ENCODE assay signal across 15 mouse cellular contexts in genomic region chr3:63849765-63850346, GRCm38 (mm10). TPM values are rescaled to one million over a fixed set of nuclear protein-coding genes. Genes with fewer than 3 reads are reported as not detected.
A peak's percentile ranks its signal among the peaks of the same experiment; 100 is the strongest.
DNase-seq lines count a peak whose midpoint lies in the region; ATAC-seq lines count a peak whose summit lies in the region.
"Had no signal": no experiment of that assay in that cellular context is flagged by ENCODE, and none has a peak within 500 bp of the region (broad histone marks: within the 10 kb centered on the region; RNA-seq: fewer than 3 reads in every experiment).

No protein-coding gene starts in this region.

- no peak overlapping the region for H3K4me2 ChIP-seq in forebrain, embryonic 11.5 days (ENCODE audit: low read depth, low read length, severe bottlenecking)
- H3K4me2 ChIP-seq in forebrain, embryonic 16.5 days (ENCODE audit: low read length), result no peak overlapping the region; the same call in 1 of the 2 replicates
- no peak overlapping the region for H3K4me2 ChIP-seq in embryonic facial prominence, embryonic 14.5 days (ENCODE audit: low read depth, low read length)
- H3K4me2 ChIP-seq in intestine, embryonic 16.5 days (ENCODE audit: low read depth, low read length), result no peak overlapping the region
- H3K4me2 ChIP-seq in neural tube, embryonic 15.5 days, result peak overlapping the region; percentile 4; the same call in 1 of the 2 replicates

- no peaks in the 10 kb centered on the region for H3K27me3 ChIP-seq in forebrain, embryonic 11.5 days (ENCODE audit: control insufficient read depth, insufficient read depth, low read length)
- no peaks in the 10 kb centered on the region for H3K27me3 ChIP-seq in forebrain, embryonic 16.5 days (replicated peaks; ENCODE audit: control insufficient read depth, insufficient read depth, low read length)
- H3K27me3 ChIP-seq in embryonic facial prominence, embryonic 14.5 days (replicated peaks; ENCODE audit: control insufficient read depth, insufficient read depth, low read length), result no peaks in the 10 kb centered on the region
- H3K27me3 ChIP-seq in intestine, embryonic 16.5 days (replicated peaks; ENCODE audit: control insufficient read depth, insufficient read depth, low read length), result no peaks in the 10 kb centered on the region
- H3K27me3 ChIP-seq in neural tube, embryonic 15.5 days (replicated peaks), result no peaks in the 10 kb centered on the region
- H3K27me3 ChIP-seq in limb, embryonic 10.5 days (ENCODE audit: low read depth, poor library complexity, severe bottlenecking), result no peaks in the 10 kb centered on the region

- H3K4me1 ChIP-seq in forebrain, embryonic 11.5 days (replicated peaks; ENCODE audit: control insufficient read depth, insufficient read depth, low read length), result peaks cover 5% of the 10 kb centered on the region; the same call in 1 of the 2 replicates
- peaks cover 8% of the 10 kb centered on the region; the same call in 1 of the 2 replicates for H3K4me1 ChIP-seq in forebrain, embryonic 16.5 days (replicated peaks; ENCODE audit: control insufficient read depth, insufficient read depth, low read length)
- H3K4me1 ChIP-seq in embryonic facial prominence, embryonic 14.5 days (ENCODE audit: control insufficient read depth, insufficient read depth, low read length), result no peaks in the 10 kb centered on the region
- H3K4me1 ChIP-seq in intestine, embryonic 16.5 days (ENCODE audit: control insufficient read depth, insufficient read depth, low read length), result no peaks in the 10 kb centered on the region
- peaks cover 11% of the 10 kb centered on the region for H3K4me1 ChIP-seq in neural tube, embryonic 15.5 days
- H3K4me1 ChIP-seq in limb, embryonic 10.5 days, result no peaks in the 10 kb centered on the region

- H3K9me3 ChIP-seq in forebrain, embryonic 11.5 days (ENCODE audit: control insufficient read depth, low read length), result no peaks in the 10 kb centered on the region
- no peaks in the 10 kb centered on the region for H3K9me3 ChIP-seq in forebrain, embryonic 16.5 days (ENCODE audit: control insufficient read depth, low read length)
- no peaks in the 10 kb centered on the region for H3K9me3 ChIP-seq in embryonic facial prominence, embryonic 14.5 days (ENCODE audit: control insufficient read depth, low read length)
- no peaks in the 10 kb centered on the region for H3K9me3 ChIP-seq in intestine, embryonic 16.5 days (ENCODE audit: control insufficient read depth, low read length)
- no peaks in the 10 kb centered on the region for H3K9me3 ChIP-seq in neural tube, embryonic 15.5 days (replicated peaks)
- no peaks in the 10 kb centered on the region for H3K9me3 ChIP-seq in limb, embryonic 10.5 days (replicated peaks)

- H3K9ac ChIP-seq in forebrain, embryonic 11.5 days (ENCODE audit: low read length), result no peak overlapping the region
- H3K9ac ChIP-seq in forebrain, embryonic 16.5 days (replicated peaks; ENCODE audit: low read depth, low read length), result no peak overlapping the region
- no peak overlapping the region for H3K9ac ChIP-seq in embryonic facial prominence, embryonic 14.5 days (ENCODE audit: low read depth, low read length)
- H3K9ac ChIP-seq in intestine, embryonic 16.5 days (ENCODE audit: low read depth, low read length), result no peak overlapping the region
- H3K9ac ChIP-seq in neural tube, embryonic 15.5 days (replicated peaks), result no peak overlapping the region

- no peak overlapping the region for H3K4me3 ChIP-seq in forebrain, embryonic 11.5 days (ENCODE audit: low read depth, low read length)
- no peak overlapping the region for H3K4me3 ChIP-seq in forebrain, embryonic 16.5 days (replicated peaks; ENCODE audit: low read length)
- H3K4me3 ChIP-seq in embryonic facial prominence, embryonic 14.5 days (ENCODE audit: low read depth, low read length), result no peak overlapping the region
- no peak overlapping the region for H3K4me3 ChIP-seq in intestine, embryonic 16.5 days (ENCODE audit: low read length)
- H3K4me3 ChIP-seq in neural tube, embryonic 15.5 days (replicated peaks), result no peak overlapping the region
- no peak overlapping the region for H3K4me3 ChIP-seq in limb, embryonic 10.5 days
- H3K4me3 ChIP-seq: myocyte had no signal

- no peak overlapping the region for H3K27ac ChIP-seq in forebrain, embryonic 11.5 days (ENCODE audit: low read depth, low read length)
- no peak overlapping the region for H3K27ac ChIP-seq in forebrain, embryonic 16.5 days (ENCODE audit: low read length)
- H3K27ac ChIP-seq in embryonic facial prominence, embryonic 14.5 days (replicated peaks; ENCODE audit: low read depth, low read length), result no peak overlapping the region
- H3K27ac ChIP-seq in intestine, embryonic 16.5 days (ENCODE audit: low read length), result no peak overlapping the region
- no peak overlapping the region for H3K27ac ChIP-seq in neural tube, embryonic 15.5 days (replicated peaks)
- no peak overlapping the region for H3K27ac ChIP-seq in limb, embryonic 10.5 days
- H3K27ac ChIP-seq: kidney, postnatal 0 days had no signal

- no peaks in the 10 kb centered on the region for H3K36me3 ChIP-seq in forebrain, embryonic 11.5 days (ENCODE audit: control insufficient read depth, insufficient read depth, low read length)
- no peaks in the 10 kb centered on the region for H3K36me3 ChIP-seq in forebrain, embryonic 16.5 days (ENCODE audit: control insufficient read depth, insufficient read depth)
- H3K36me3 ChIP-seq in embryonic facial prominence, embryonic 14.5 days (ENCODE audit: control insufficient read depth, insufficient read depth, low read length), result no peaks in the 10 kb centered on the region
- H3K36me3 ChIP-seq in intestine, embryonic 16.5 days (ENCODE audit: control insufficient read depth, insufficient read depth, low read length), result no peaks in the 10 kb centered on the region
- no peaks in the 10 kb centered on the region for H3K36me3 ChIP-seq in neural tube, embryonic 15.5 days
- no peaks in the 10 kb centered on the region for H3K36me3 ChIP-seq in limb, embryonic 10.5 days

- no peak for DNase-seq in forebrain, embryonic 11.5 days (ENCODE audit: low spot score)
- no peak for DNase-seq in embryonic facial prominence, embryonic 14.5 days (ENCODE audit: low spot score)
- no peak for DNase-seq in limb, embryonic 10.5 days (ENCODE audit: low spot score)
- DNase-seq in adrenal gland, adult 8-10 months, result no peak
- DNase-seq in left cerebral cortex, adult 11 months (ENCODE audit: low spot score), result no peak
- DNase-seq: heart, adult 11 months; layer of hippocampus, postnatal 36 days; liver; lung, postnatal 14 days; thymus, adult 18-20 months had no signal

- 31% methylated on average over 10 of the region's 10 CpGs for WGBS in forebrain, embryonic 11.5 days
- 21% methylated on average over 10 of the region's 10 CpGs for WGBS in forebrain, embryonic 16.5 days
- WGBS in embryonic facial prominence, embryonic 14.5 days, result 59% methylated on average over 10 of the region's 10 CpGs
- 51% methylated on average over 10 of the region's 10 CpGs for WGBS in intestine, embryonic 16.5 days
- WGBS in neural tube, embryonic 15.5 days, result 24% methylated on average over 10 of the region's 10 CpGs
- 78% methylated on average over 10 of the region's 10 CpGs for WGBS in limb, embryonic 10.5 days

- ATAC-seq in forebrain, embryonic 11.5 days (replicated peaks; ENCODE audit: low FRiP score), result peak; percentile 77; the same call in 1 of the 2 replicates
- ATAC-seq in forebrain, embryonic 16.5 days, result no peak
- ATAC-seq in embryonic facial prominence, embryonic 14.5 days (ENCODE audit: low read depth), result peak; percentile 47; the same call in 1 of the 2 replicates
- peak; percentile 78 for ATAC-seq in intestine, embryonic 16.5 days
- ATAC-seq in neural tube, embryonic 15.5 days (ENCODE audit: low FRiP score), result no peak

RNA-seq across cellular contexts. Expression of gene Plch1, which starts 49.4 kb away (rescaled TPM):
- polyA plus RNA-seq in forebrain, embryonic 11.5 days (2014; fragmentation: Nextera tagmentation; extraction: Ambion mirVana), result 27.5 and 27.6 TPM in 2 replicates
- 5.6 and 6.1 TPM in 2 replicates for polyA plus RNA-seq in forebrain, embryonic 16.5 days (2015; fragmentation: Nextera tagmentation; extraction: Ambion mirVana)
- 2.4 and 2.8 TPM in 2 replicates for polyA plus RNA-seq in embryonic facial prominence, embryonic 14.5 days (2014; fragmentation: Nextera tagmentation; extraction: Ambion mirVana)
- 4.8 and 5.4 TPM in 2 replicates for polyA plus RNA-seq in intestine, embryonic 16.5 days (2015; fragmentation: Nextera tagmentation; extraction: Ambion mirVana)
- polyA plus RNA-seq in neural tube, embryonic 15.5 days (2015; fragmentation: Nextera tagmentation; extraction: Ambion mirVana), result 5.8 and 6.8 TPM in 2 replicates
- 4.1 and 4.5 TPM in 2 replicates for polyA plus RNA-seq in limb, embryonic 10.5 days (2016; fragmentation: Nextera tagmentation; extraction: Ambion mirVana)
- under 1 TPM in 3 of 4 experiments, not detected in 1; 0.07 to 0.38 (median 0.28) TPM for total RNA-seq in adrenal gland, adult 8-10 months (2022)

Comparison
In these comparisons a context has a peak if more than half of its experiments do, and no peak if none do; other contexts are left out.
1. ATAC-seq: peak in forebrain, embryonic 11.5 days (single experiment), embryonic facial prominence, embryonic 14.5 days (single experiment) and intestine, embryonic 16.5 days (single experiment); none in forebrain, embryonic 16.5 days (single experiment) and neural tube, embryonic 15.5 days (single experiment).